Mouse (Mus musculus) inflammation-experienced regulatory T-cells, adult 6 months (primary cell): ENCODE data around the gene Ltv1. TPM values are rescaled to one million over a fixed set of nuclear protein-coding genes. Genes with fewer than 3 reads are reported as not detected.
"Not testable (repeated sequence)": the region's sequence is repeated elsewhere in the genome, so short reads cannot be mapped to it uniquely, and the experiment has no call there.

Experiments
- ATAC-seq: one replicate; pipeline ENCODE4 v1.8.0; 2017
- polyA plus RNA-seq, 3 experiments: library from polyadenylated mRNA; unstranded; fragments of 100-300 nt; shearing (Covaris generic); gene quantifications; one replicate each; pipeline ENCODE4 v1.2.1; 2017

Ltv1 gene
- 10 to 100 TPM; 34.5 to 39.4 (median 35.8) TPM for polyA plus RNA-seq

DNA sequence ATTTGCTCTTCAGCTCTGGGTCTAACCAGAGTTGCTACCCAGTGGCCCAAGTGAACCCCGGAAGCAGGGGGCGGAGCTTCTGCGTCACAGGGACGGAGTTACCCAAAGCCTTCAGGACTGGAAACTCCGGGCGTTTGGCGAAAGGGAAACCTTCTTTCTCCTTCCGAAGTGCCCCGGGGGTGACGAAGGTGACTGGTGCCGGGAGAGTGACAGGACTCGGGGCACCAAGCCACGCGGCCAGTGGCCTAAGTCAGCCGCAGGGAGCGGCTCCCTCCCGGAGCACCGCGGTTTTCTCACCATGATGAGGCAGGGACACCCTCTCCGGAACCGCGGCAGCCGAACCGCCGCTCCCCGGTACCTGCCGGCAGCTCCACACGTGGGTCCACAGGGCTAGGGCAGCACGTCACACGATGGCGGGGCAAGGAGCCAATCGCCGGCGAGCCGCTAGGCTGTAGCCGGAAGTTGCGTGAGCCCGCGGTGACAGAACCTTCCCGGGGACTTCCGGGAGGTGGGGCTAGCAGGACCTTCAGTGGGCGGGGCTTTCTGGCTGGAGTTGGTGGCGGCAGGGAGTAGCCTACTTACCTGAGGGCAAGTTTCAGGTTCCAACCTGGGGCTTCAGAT is at the start of gene Ltv1:
Ltv1 (minus strand) TSS at position 438 of the 621 bp plus-strand sequence.
- ATAC-seq = peak; percentile 99

- ATAC-seq = no peak
These were observed 47.5 kb upstream of the Ltv1 start for GRCm38 (mm10) chr10:13240431-13240830.

DNA sequence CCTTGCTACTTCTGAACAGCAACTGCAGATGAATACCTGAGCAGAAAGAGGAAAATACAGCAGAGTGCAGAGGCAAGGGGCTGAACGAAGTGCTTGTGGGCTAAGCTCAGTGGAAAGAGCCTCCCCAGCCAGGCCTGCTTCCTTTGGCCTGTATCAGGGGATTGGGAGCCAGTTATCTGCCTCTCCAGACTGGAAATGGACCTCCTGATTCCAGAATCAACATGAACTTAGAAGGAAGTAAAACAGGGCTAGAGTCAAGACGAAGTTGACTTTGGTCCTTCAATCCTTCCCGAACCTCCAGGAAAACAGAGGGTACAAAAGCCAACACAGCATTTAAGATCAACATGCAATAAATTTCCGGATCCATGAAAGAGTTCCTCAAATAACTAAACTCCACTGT is 45.2 kb upstream of the Ltv1 start:
- no peak for ATAC-seq

DNA sequence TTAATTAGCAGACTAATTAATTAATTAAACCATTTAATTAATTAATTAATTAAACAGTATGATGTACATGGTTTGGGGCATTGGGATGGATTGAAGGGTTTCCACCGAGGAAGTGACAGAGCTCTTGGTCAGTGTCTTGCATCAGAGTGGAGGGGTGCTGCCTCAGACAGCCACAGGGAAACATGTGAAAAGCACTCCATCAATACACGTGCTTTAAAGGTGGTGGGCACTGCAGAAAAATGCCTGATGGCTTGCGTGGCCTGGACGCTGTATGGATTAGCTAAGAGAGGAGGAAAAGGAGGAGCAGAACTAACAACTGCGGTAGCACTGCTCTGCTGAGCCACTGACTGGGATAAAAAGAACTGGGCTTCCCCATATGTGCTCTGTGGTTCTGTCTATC is 43.9 kb upstream of the Ltv1 start:
- no peak for ATAC-seq

DNA sequence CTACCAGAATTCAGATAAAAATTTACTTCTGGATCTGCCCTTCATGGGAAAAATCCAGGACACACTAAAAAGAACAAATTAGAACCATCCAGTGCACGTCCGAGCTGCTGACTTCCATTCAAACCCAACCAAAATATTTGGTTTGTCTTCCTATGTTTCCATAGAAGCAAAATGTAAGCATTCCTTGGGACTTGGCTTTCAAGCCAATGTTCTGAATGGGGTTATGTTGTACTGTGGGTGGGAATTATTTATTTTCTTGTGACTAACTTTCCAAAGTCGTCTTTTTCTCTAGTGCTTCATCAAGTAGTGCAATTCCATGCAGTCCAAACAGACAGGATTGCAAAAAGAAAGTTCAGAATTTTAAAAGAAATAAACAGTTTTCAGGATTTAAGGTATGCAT is 41.5 kb upstream of the Ltv1 start:
- no peak for ATAC-seq

DNA sequence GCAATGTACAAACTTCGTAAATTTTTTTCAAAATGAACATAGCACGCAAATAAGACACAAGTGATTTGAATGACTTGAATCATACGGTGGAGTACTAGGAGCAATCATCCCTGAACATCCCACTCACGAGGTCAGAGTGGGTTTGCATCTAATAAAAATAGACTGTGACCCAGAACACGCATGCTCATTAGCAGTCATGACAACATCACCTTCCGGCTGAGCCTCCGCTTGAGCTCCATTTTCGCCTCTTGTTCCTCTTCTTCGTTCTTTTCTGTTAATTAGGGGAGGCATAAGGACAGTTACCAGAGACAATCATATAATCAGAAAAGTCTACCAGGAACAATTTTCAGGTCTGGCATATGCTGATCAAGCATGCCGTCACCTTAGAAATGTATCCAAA is 41.0 kb upstream of the Ltv1 start:
- ATAC-seq = no peak

DNA sequence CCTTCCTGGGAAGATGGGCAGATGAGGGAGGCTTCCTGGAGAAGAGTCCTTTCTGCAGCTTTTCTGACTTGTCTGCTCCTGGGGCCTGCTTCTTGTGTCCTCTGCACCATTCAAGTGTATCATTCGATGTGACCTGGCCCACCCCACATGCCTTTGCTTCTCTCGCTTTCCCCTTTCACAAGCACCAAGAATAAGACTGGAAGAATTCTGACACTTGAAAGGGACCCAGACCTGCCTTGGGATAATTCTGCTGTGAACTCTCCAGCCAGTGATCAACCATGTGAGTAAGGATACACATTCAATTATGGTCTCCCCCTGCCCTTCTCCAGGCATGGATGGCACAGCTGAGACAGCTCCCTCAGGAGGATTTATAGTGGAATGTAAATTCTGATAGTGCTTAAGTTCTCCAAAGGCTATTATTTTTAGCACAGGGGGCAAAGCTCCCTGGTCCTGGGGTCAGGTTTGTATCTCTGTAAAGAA is 40.2 kb upstream of the Ltv1 start:
- no peak for ATAC-seq

DNA sequence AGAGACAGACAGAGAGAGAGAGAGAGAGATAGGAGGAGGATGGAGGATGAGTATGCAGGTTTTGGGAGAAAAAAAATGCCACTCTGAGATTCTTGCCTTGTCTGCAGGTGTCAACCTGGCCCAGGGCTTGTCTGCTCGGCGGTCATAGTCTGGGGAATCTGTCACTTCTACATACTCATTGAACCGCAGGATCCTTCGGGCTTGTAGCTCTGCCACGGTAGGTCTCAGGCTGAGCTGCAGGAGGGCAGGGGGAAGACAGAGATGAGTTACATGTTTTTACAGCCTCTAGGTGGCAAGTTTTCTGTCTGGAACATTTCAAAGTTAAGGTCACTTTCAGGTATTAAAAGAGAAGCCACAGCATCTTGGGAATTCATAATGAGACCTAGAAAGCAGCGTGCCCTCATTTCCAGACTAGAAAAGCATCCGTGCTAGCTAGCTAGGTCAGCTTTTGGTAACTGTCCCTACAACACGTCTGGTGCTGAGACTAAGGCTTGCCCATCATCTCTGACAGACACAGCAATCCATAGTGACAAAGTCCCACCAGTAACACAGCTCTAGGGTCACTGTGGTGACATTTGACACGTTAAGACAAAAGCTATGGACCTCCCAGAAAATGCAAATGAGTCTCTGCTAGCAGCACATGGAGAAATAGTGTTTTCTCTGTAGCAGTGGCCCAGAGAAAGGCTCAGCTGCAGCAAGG is 39.6 kb upstream of the Ltv1 start:
- ATAC-seq = no peak

DNA sequence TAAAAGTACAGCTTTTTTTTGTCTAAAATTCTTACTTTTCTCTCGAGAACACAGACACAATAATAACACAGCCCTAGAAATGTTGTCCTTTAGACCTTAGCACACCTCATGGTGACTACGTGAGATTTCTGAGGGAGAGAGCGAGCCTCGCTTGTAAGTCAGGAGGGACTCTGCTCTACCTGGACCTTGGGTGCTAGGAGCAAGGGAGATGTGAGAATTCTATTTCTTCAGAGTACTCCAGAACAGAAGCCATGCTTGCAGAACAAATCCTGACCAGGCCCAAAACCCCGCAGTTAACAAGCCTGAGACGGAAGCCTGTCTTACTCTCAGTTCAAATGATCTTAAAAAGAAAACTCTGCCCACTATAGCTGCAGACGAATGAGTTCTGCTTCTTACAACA is 37.7 kb upstream of the Ltv1 start:
- no peak for ATAC-seq

DNA sequence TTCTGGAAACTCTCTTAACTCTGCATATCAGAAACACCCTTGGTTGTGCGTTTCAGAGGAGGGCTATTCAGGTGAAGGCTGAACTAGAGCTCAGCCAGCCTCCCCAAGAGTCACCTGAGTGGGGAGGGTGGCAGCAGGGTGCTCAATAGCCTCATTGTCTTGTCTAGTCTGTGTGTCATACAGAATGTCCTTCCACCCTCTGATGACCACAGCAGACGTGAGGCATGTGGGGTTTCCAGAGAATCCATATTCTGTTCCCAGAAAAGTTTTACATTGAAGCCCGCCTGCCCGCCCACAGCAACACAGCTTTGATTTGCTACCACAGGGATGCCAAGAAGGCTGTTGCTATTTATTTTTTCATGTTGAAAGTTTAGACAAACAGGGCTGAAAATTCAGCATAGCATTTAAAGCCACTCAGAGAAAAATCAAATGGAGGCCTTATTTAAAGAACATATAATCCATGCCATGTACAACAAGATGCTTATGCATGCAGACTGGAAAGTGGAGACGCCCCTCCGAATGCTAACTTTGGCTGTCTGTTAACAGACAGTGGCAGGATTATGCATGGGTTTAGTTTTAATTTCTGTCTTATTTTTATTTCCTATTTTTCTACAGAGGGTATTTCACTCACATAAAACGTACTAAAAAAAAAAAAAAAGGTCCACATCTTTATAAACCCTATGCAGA is 32.6 kb upstream of the Ltv1 start:
- ATAC-seq = no peak

DNA sequence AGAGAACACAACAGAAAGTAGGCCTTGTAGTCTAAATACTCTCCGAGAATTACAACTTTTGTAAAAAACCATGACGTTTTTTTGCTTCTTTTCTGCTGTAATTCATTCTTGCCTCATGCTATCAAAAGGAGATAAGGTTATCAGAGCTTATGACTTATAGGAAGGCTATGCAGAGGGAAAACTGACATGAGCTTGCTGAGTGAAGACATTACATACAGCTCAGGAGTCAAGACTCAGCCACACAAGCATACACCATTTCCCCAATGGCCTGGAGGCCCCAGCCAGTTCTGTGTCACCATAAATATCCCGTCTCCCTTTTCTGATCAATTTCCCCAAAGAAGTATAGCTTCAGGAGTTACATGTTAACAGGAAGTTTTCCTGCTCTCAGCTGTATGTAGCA is 29.2 kb upstream of the Ltv1 start:
- ATAC-seq = no peak

- no peak for ATAC-seq
These were observed 27.1 kb upstream of the Ltv1 start for GRCm38 (mm10) chr10:13220061-13220460.

DNA sequence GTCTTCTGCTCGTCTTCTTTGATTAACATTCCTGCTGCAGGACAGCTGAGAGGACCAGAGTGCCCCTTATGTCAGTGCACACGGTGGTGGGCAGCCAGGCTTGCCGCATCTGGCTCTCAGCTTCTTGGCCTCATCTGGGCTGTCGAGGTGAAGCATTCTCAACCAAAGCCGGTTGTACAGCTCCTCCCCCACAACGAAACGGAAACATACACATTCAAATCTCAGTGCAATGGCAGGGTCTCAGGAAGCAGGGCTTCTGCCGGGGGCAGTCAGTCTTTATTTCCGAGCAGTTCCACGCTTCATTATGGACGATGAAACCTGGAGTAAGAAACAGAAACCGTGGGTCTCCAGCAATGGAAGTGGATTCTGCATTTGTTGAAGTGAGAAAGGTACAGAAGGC is 21.0 kb upstream of the Ltv1 start:
- no peak for ATAC-seq

- no peak for ATAC-seq
These were observed 19.9 kb upstream of the Ltv1 start for GRCm38 (mm10) chr10:13212829-13213228.

DNA sequence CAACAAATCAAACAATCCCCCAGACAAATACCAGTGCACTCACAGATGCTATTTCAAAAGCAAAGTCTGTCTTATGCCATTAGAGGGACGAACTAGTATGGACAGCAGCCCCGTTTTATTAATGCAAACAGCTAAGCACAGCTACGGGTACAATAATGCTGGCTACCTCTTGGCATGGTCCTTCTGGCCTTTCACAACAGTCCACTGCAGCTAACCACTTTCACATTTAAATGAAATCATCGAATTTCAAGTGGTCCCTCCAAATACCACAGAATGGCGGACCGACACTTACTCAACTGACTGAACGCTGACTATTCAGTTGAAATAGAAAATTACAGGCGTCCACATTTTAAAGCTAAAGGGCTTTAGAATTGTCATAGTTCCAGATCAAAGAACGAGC is 19.4 kb upstream of the Ltv1 start:
- no peak for ATAC-seq

- ATAC-seq = no peak
These were observed 17.1 kb upstream of the Ltv1 start for GRCm38 (mm10) chr10:13209930-13210637.

DNA sequence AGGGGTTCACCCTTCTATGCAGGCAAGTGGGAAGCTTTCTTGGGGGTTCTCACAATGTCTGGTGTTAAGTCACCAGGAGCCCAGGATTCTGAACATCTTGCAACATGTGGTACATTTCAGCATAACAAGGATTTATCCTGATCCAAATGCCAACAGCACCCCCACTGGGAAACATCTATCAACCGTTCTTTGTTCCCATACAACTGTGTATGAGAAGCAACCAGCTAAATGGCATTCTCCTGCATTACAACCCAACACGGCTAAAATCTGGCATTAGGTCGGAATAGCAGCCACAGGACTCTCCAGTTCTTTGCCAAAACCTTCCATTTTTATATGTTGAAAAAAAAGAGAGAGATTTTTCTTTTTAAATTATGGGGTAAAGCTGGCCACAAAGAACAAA is 16.5 kb upstream of the Ltv1 start:
- no peak for ATAC-seq

GRCm38 (mm10) chr10:13209061-13209460 is 16.1 kb upstream of the Ltv1 start:
- ATAC-seq = no peak

DNA sequence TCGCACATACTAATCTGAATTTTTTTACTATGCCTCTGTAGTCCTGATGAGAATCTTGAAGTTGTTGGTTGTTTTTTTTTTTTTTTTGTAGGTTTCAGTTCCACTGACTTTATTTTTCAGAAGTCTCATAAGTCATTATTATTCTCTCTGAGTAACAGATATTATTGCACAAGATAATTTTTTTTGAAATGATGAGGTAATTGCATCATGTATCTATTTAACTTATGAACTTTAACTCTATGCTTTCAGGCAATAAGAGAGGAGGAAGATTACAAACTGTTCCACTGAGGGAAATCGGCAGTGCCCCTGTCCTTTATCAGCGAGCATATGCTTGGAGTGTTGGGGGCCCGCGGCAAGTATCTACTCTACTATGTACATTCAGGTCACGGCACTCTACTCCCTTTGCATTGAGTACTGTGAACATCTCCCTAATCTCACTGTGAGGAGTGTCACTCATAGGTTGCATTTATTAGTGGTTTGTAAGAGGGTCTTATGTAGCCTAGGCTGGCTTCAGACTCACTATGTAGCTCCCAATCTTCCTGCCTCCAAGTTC is 8.8 kb upstream of the Ltv1 start:
- ATAC-seq = no peak

DNA sequence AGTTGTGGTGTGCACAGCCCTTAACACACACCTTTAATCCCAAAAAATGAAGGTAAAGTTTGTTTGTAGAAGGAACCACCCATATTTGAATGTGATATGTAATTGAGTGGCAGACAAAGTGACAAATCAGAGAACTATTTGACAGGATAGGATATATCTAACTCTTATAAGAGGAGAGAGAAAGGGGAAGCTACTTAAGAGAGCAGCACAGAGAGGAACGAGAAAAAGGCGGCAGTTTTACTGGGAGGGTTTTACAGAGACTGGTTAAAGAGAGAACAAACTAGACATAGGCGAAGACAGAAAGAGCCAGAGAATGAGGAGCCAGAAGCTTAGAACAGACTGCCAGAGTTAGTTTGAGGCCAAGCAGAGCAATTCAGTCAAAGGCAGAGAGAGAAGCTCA is 7.9 kb upstream of the Ltv1 start:
- ATAC-seq = no peak

DNA sequence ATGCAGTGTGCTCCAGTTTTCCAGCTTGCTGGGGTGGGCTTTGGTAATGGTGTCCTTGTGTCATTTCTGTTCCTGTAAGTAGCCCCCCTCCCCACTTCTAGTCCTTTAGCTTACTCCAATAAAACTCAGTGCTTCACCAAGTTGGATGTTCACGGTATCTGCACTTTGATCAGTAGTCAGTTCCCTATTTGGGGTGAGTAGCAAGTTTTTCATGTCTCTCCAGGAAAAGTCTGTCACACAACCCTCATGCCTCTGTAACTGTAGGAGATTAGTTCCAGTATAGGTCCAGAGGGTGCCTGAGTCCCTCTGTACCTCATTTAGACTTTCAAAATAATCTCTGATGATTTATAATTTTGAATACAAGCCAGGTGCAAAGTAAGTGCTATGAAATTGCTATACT is 6.3 kb upstream of the Ltv1 start:
- no peak for ATAC-seq

DNA sequence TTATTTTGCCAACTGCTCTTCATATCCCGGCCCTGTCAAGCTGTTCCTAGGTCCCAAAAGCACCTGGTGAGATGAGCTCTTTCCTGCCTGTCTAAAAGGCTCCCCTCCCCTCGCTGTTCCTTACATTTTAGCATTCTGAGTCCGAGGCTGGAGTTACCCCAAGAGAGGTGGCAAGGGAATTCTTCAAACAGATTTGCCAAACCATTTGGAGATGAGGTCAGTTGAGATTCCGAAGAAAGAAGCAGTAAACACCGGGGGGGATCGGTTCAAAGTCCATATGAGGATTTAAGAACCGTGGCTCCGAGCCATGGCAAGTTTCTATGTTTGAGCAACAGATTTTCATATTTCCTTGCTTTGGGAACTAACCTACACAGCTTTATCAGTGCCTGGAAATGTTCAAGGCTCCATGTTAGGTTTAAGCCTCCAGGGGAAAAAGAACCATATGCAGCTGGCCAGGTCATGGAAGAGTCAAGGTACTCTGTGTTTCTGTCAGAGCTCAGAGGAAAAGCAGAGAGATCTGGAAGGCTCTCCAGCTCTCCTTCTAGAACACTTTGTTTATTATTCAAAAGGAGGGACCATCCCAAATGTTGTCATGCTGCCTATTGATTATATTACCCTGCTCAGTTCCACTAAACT is 4.0 kb upstream of the Ltv1 start:
- no peak for ATAC-seq

GRCm38 (mm10) chr10:13193496-13193895 is 528 bp upstream of the Ltv1 start:
- ATAC-seq = not testable (repeated sequence)
